Mouse (Mus musculus) thymus, adult 18-20 months (tissue): ENCODE measurements around the gene Bicc1.

Experiments used
- DNase-seq, 2 experiments: peaks; one replicate each; pipeline ENCODE4 v3.0.0; 2022; ENCODE audit warnings: mixed read lengths in 2 of 2

Bicc1 gene

GRCm38 (mm10) chr10:71159676-71160235, at the start of gene Bicc1:
Gene Bicc1, minus strand, starts transcription at chr10:71159700.
- no peak for DNase-seq

GRCm38 (mm10) chr10:71201512-71201911, 42.0 kb upstream of the Bicc1 start:
- no peak for DNase-seq

- DNase-seq = no peak
Observed at GRCm38 (mm10) chr10:71200964-71201363, 41.5 kb upstream of the Bicc1 start.

- no peak for DNase-seq
Observed at GRCm38 (mm10) chr10:71198676-71199075, 39.2 kb upstream of the Bicc1 start.

- DNase-seq = no peak
Observed at GRCm38 (mm10) chr10:71197036-71197785, 37.7 kb upstream of the Bicc1 start.

- DNase-seq = no peak
Observed at GRCm38 (mm10) chr10:71195501-71195900, 36.0 kb upstream of the Bicc1 start.

GRCm38 (mm10) chr10:71194713-71195112, 35.2 kb upstream of the Bicc1 start:
- DNase-seq = no peak

- DNase-seq = no peak
Observed at GRCm38 (mm10) chr10:71193319-71193718, 33.8 kb upstream of the Bicc1 start.

- no peak for DNase-seq
Observed at GRCm38 (mm10) chr10:71192886-71193285, 33.4 kb upstream of the Bicc1 start.

- no peak for DNase-seq
Observed at GRCm38 (mm10) chr10:71188681-71189080, 29.2 kb upstream of the Bicc1 start.

- no peak for DNase-seq
Observed at GRCm38 (mm10) chr10:71185059-71185458, 25.6 kb upstream of the Bicc1 start.

- DNase-seq = no peak
Observed at GRCm38 (mm10) chr10:71183339-71184031, 24.0 kb upstream of the Bicc1 start.

- DNase-seq = no peak
Observed at GRCm38 (mm10) chr10:71181931-71182330, 22.4 kb upstream of the Bicc1 start.

- no peak for DNase-seq
Observed at GRCm38 (mm10) chr10:71181091-71181490, 21.6 kb upstream of the Bicc1 start.

- DNase-seq = no peak
Observed at GRCm38 (mm10) chr10:71180057-71180456, 20.6 kb upstream of the Bicc1 start.

- DNase-seq = no peak
Observed at GRCm38 (mm10) chr10:71177201-71177600, 17.7 kb upstream of the Bicc1 start.

- DNase-seq = no peak
Observed at GRCm38 (mm10) chr10:71176341-71176740, 16.8 kb upstream of the Bicc1 start.

GRCm38 (mm10) chr10:71175280-71175679, 15.8 kb upstream of the Bicc1 start:
- no peak for DNase-seq

GRCm38 (mm10) chr10:71171414-71171813, 11.9 kb upstream of the Bicc1 start:
- DNase-seq = no peak

- DNase-seq = no peak
Observed at GRCm38 (mm10) chr10:71170771-71171170, 11.3 kb upstream of the Bicc1 start.

GRCm38 (mm10) chr10:71169811-71170210, 10.3 kb upstream of the Bicc1 start:
- DNase-seq = no peak

- no peak for DNase-seq
Observed at GRCm38 (mm10) chr10:71169171-71169570, 9.7 kb upstream of the Bicc1 start.

- DNase-seq = no peak
Observed at GRCm38 (mm10) chr10:71160449-71160848, 949 bp upstream of the Bicc1 start.
